Mouse (Mus musculus): Measurements from ENCODE around the gene Smg6. TPM values are rescaled to one million over a fixed set of nuclear protein-coding genes. Genes with fewer than 3 reads are reported as not detected.

The Smg6 gene
- polyA plus RNA-seq, 1 experiment from 2014 or later, result 21.3 TPM

DNA sequence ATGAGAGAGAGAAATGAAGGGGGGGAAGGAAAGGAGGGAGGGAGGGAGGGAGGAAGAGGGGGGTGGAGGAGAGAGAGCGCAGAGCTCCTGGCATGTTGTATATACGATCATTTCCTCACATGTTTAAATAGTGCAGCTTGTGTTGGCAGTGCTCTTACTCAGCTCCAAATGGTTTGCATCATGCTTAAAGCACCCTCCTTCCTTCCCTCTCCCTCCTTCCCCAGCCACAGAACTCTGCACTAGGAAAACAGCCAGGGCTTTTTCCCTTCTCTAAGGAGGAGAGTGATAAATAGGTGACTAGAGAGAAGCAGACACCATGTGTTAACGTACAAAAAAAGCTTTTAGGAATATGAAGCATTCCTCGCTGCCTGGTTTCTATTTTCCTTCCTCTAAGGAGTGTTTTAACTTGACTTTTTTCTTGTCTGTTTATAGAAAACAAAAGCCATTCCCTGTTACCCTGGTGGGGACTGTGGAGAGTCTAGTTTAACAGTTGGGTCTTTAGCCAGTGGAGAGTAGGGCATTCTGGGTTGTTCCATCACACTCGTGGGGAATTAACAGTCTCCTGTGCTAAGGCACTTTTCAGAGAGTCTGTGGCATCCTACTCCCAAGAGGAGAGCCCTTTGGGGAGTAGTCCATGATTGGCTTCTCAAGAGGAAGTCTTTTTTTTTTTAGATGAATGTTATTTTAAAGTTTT is 128.7 kb downstream of the Smg6 start:
- H3K27me3 ChIP-seq (replicated peaks), result no peaks in the 10 kb centered on the region
- no peak overlapping the region for H3K4me3 ChIP-seq
- no peak for ATAC-seq (ENCODE audit: low FRiP score, low read depth)
- H3K27ac ChIP-seq, result no peak overlapping the region
- peaks cover 7% of the 10 kb centered on the region for H3K4me1 ChIP-seq
- H3K36me3 ChIP-seq, result peaks cover 11% of the 10 kb centered on the region
- no peak overlapping the region for H3K9ac ChIP-seq
- no peaks in the 10 kb centered on the region for H3K9me3 ChIP-seq
- 80% methylated on average over 5 of the region's 5 CpGs for WGBS
- no peak overlapping the region for H3K4me2 ChIP-seq (replicated peaks)

DNA sequence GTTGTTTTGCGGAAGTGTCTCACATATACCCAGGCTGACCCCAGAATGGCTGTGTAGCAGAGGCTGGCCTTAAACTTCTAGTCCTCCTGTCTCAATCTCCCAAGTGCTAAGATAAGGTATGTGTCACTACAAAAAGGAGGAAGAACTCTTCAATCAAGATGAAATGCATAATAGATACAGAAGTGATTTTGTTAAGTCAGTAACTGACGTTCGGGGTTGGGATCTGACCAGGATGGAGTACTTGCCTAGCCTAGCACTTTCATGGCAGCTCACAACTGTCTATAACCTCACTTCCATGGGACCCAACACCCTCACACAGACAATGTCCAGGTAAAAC is 129.2 kb downstream of the Smg6 start:
- H3K27me3 ChIP-seq (replicated peaks), result no peaks in the 10 kb centered on the region
- H3K9ac ChIP-seq, result no peak overlapping the region
- no peak overlapping the region for H3K27ac ChIP-seq
- H3K4me3 ChIP-seq, result no peak overlapping the region
- peaks cover 7% of the 10 kb centered on the region for H3K4me1 ChIP-seq
- no peak for ATAC-seq (ENCODE audit: low FRiP score, low read depth)
- WGBS, result 89% methylated on average over 3 of the region's 3 CpGs
- H3K9me3 ChIP-seq, result no peaks in the 10 kb centered on the region
- no peak overlapping the region for H3K4me2 ChIP-seq (replicated peaks)
- H3K36me3 ChIP-seq, result peaks cover 11% of the 10 kb centered on the region

- H3K27ac ChIP-seq, result no peak overlapping the region
- no peak for ATAC-seq (ENCODE audit: low FRiP score, low read depth)
- H3K4me2 ChIP-seq (replicated peaks), result no peak overlapping the region
- 95% methylated on average over 6 of the region's 6 CpGs for WGBS
- no peak overlapping the region for H3K4me3 ChIP-seq
- no peaks in the 10 kb centered on the region; the same call in 1 of the 2 replicates for H3K36me3 ChIP-seq
- H3K9me3 ChIP-seq, result no peaks in the 10 kb centered on the region
- no peak overlapping the region for H3K9ac ChIP-seq
- no peaks in the 10 kb centered on the region for H3K4me1 ChIP-seq
- H3K27me3 ChIP-seq (replicated peaks), result no peaks in the 10 kb centered on the region
Measured at GRCm38 (mm10) chr11:75062650-75063049, 137.0 kb downstream of the Smg6 start.

DNA sequence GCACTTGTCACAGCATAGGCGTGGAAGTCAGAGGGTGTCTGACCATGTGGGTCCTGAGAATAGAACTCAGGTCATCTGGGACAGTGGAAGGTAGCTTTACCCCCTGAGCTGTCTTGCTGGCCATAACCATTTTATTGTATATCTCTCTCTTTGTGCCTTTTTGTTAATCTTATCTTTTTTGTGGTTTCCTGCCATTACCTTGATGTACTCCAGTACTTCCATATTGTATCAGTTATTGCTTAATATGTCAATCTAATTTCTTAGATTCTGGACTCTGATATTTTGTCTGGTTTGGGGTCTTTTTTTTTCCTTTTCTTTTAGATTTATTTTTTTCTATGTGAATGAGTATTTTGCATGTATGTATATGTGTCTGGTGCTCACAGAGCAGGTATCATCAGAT is 138.6 kb downstream of the Smg6 start:
- no peak for ATAC-seq (ENCODE audit: low FRiP score, low read depth)
- Histone ChIP-seq H3K4me3 (no peak overlapping the region), H3K36me3 (no peaks in the 10 kb centered on the region; the same call in 1 of the 2 replicates), H3K9ac (no peak overlapping the region), H3K4me1 (no peaks in the 10 kb centered on the region), H3K27ac (no peak overlapping the region), H3K4me2 (replicated peaks) (no peak overlapping the region), H3K27me3 (replicated peaks) (no peaks in the 10 kb centered on the region), H3K9me3 (no peaks in the 10 kb centered on the region)
- WGBS, result 100% methylated on average over 1 of the region's 1 CpGs

GRCm38 (mm10) chr11:75071352-75071751 is 145.7 kb downstream of the Smg6 start:
- WGBS, result 92% methylated on average over 3 of the region's 3 CpGs
- no peaks in the 10 kb centered on the region for H3K27me3 ChIP-seq (replicated peaks)
- 0 out of 2 replicates have a peak, but pooled peaks cover 2% of the 10 kb centered on the region for H3K36me3 ChIP-seq
- H3K4me3 ChIP-seq, result no peak overlapping the region
- H3K4me1 ChIP-seq, result no peaks in the 10 kb centered on the region
- H3K27ac ChIP-seq, result no peak overlapping the region
- H3K4me2 ChIP-seq (replicated peaks), result no peak overlapping the region
- no peak overlapping the region for H3K9ac ChIP-seq
- no peaks in the 10 kb centered on the region for H3K9me3 ChIP-seq
- ATAC-seq (ENCODE audit: low FRiP score, low read depth), result no peak

GRCm38 (mm10) chr11:75072932-75073625 is 147.5 kb downstream of the Smg6 start:
- Histone ChIP-seq H3K4me1 (no peaks in the 10 kb centered on the region), H3K27me3 (replicated peaks) (no peaks in the 10 kb centered on the region), H3K9ac (no peak overlapping the region), H3K4me3 (no peak overlapping the region), H3K27ac (no peak overlapping the region), H3K9me3 (no peaks in the 10 kb centered on the region), H3K36me3 (0 out of 2 replicates have a peak, but pooled peaks cover 2% of the 10 kb centered on the region), H3K4me2 (replicated peaks) (no peak overlapping the region)
- ATAC-seq (ENCODE audit: low FRiP score, low read depth), result no peak
- 68% methylated on average over 2 of the region's 2 CpGs for WGBS

- Histone ChIP-seq H3K4me3 (no peak overlapping the region), H3K9me3 (no peaks in the 10 kb centered on the region), H3K9ac (no peak overlapping the region), H3K27ac (no peak overlapping the region), H3K4me1 (no peaks in the 10 kb centered on the region), H3K27me3 (replicated peaks) (no peaks in the 10 kb centered on the region), H3K36me3 (0 out of 2 replicates have a peak, but pooled peaks cover 2% of the 10 kb centered on the region), H3K4me2 (replicated peaks) (no peak overlapping the region)
- WGBS, result 91% methylated on average over 2 of the region's 2 CpGs
- no peak for ATAC-seq (ENCODE audit: low FRiP score, low read depth)
Measured at GRCm38 (mm10) chr11:75073696-75074095, 148.1 kb downstream of the Smg6 start.

DNA sequence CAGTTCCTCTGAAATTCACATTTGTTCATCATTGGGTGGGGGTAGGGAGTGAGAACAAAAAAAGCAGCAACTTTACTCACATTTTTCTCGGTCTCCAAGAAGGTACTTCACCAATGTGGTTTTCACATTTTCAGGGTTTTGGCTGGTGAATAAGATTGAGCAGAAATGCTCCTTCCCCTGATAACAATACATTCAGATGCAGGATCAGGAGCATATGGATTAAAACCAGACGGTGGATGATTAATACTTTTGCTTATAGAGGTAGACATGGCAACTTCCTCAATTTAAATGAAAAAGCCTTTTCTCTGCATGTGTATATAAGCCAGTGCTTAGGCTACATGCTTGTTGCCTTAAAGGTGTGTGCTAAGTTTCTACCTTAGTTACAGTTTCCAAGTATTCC is 148.9 kb downstream of the Smg6 start:
- no peak for ATAC-seq (ENCODE audit: low FRiP score, low read depth)
- WGBS, result 75% methylated on average over 2 of the region's 2 CpGs
- Histone ChIP-seq H3K4me3 (no peak overlapping the region), H3K27ac (no peak overlapping the region), H3K27me3 (replicated peaks) (no peaks in the 10 kb centered on the region), H3K4me2 (replicated peaks) (no peak overlapping the region), H3K9me3 (no peaks in the 10 kb centered on the region), H3K36me3 (0 out of 2 replicates have a peak, but pooled peaks cover 5% of the 10 kb centered on the region), H3K9ac (no peak overlapping the region), H3K4me1 (no peaks in the 10 kb centered on the region)

- no peak overlapping the region for H3K27ac ChIP-seq
- H3K4me1 ChIP-seq, result no peaks in the 10 kb centered on the region
- H3K4me2 ChIP-seq (replicated peaks), result no peak overlapping the region
- ATAC-seq (ENCODE audit: low FRiP score, low read depth), result no peak
- no peaks in the 10 kb centered on the region for H3K9me3 ChIP-seq
- 82% methylated on average over 2 of the region's 2 CpGs for WGBS
- peaks cover 2% of the 10 kb centered on the region; the same call in 1 of the 2 replicates for H3K36me3 ChIP-seq
- no peaks in the 10 kb centered on the region for H3K27me3 ChIP-seq (replicated peaks)
- H3K4me3 ChIP-seq, result no peak overlapping the region
- H3K9ac ChIP-seq, result no peak overlapping the region
Measured at GRCm38 (mm10) chr11:75078616-75079015, 153.0 kb downstream of the Smg6 start.

DNA sequence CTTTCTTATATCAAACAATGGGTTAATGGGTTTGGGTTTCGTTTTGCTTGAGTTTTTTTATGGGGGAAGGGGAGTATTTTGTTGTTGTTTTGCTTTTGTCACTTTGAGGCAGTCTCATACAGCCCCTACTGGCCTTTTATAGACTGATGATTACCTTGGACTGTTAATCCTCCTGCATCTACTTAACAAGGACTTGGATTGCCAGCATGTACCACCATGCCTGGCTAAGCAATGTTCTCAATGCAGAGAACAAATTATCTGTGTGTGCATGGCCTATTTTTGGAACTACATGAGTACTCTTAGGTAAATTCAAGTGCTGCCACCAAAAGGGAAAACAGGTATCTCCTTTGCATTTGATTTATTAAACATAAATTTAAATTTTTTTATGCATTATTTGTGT is 157.4 kb downstream of the Smg6 start:
- Histone ChIP-seq H3K9me3 (no peaks in the 10 kb centered on the region), H3K36me3 (peaks cover 5% of the 10 kb centered on the region), H3K4me3 (no peak overlapping the region), H3K27ac (no peak overlapping the region), H3K4me1 (no peaks in the 10 kb centered on the region), H3K9ac (no peak overlapping the region), H3K4me2 (replicated peaks) (no peak overlapping the region), H3K27me3 (replicated peaks) (no peaks in the 10 kb centered on the region)
- no peak for ATAC-seq (ENCODE audit: low FRiP score, low read depth)
- WGBS, result 62% methylated on average over 1 of the region's 1 CpGs

DNA sequence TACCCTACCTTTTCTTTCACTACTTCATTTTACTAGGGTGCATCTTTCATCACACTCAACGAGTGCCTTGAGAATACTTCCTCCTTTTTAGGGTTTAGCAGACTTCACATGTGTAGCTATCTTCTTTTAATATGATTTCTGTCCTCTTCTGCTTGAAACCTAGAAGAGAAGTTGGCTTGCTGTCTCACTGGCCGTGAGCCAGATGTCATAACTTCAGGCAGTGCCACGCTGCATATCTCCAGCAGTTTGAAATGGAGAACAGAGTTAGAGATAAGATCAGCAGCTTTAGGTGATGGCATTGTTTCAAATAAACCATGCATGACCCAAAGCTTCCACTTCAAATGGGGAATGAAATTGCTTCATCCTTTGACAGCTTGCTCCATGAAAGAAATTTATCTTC is 166.5 kb downstream of the Smg6 start:
- H3K27ac ChIP-seq, result no peak overlapping the region

DNA sequence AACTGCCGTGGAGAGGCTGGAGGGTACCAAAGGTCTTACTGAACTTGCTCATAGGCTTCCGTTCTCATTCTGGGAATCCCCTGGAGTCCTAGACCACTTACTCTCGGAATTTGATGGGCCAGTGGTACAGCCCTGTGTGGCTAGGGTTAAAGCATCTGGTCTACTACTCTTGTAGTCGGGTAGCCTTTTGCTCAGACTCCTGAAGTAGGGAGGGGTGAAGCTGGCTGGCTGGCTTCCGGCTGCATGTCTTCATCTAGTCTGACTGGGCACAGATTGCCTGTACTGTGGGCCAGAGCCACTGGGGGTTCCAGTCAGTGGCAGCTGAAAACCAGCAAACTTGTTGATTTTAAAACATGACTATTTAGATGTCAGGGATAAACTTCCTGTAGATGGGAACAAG is 167.0 kb downstream of the Smg6 start:
- H3K27ac ChIP-seq, result no peak overlapping the region
- ATAC-seq (ENCODE audit: low FRiP score, low read depth), result no peak
- WGBS, result 73% methylated on average over 5 of the region's 5 CpGs

More for the DNA sequence above, 166.5 kb downstream of the Smg6 start:
- ATAC-seq (ENCODE audit: low FRiP score, low read depth), result no peak
- Histone ChIP-seq H3K9ac (no peak overlapping the region), H3K4me2 (replicated peaks) (no peak overlapping the region), H3K9me3 (no peaks in the 10 kb centered on the region), H3K4me1 (no peaks in the 10 kb centered on the region), H3K4me3 (no peak overlapping the region), H3K36me3 (no peaks in the 10 kb centered on the region), H3K27me3 (replicated peaks) (no peaks in the 10 kb centered on the region)
- 82% methylated on average over 3 of the region's 3 CpGs for WGBS

DNA sequence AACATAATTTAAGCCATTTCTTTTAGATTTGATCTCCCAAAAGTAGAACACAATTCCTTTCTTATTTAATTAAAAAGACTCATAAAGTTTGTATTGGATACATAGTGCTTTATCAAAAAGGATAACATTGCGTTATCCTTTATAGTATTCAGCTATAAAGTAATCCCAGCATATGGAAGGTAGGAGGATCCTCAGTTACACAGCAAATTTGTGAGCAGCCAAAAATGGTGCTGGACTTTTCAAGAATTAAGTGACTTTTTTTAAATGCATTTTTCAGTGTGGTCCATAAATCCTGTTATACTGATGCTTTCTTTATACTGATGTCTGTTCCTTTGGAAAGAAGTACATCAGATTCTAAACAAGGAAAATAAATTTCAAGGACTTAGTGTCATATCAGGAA is 169.1 kb downstream of the Smg6 start:
- no peaks in the 10 kb centered on the region for H3K27me3 ChIP-seq (replicated peaks)
- H3K36me3 ChIP-seq, result no peaks in the 10 kb centered on the region; the same call in 1 of the 2 replicates
- no peak for ATAC-seq (ENCODE audit: low FRiP score, low read depth)
- no peaks in the 10 kb centered on the region for H3K4me1 ChIP-seq
- no peak overlapping the region for H3K4me3 ChIP-seq
- H3K9ac ChIP-seq, result no peak overlapping the region
- no peaks in the 10 kb centered on the region for H3K9me3 ChIP-seq
- H3K4me2 ChIP-seq (replicated peaks), result no peak overlapping the region
- WGBS, result 98% methylated on average over 1 of the region's 1 CpGs
- H3K27ac ChIP-seq, result no peak overlapping the region

More for the DNA sequence above, 167.0 kb downstream of the Smg6 start:
- Histone ChIP-seq H3K36me3 (no peaks in the 10 kb centered on the region), H3K9ac (no peak overlapping the region), H3K4me3 (no peak overlapping the region), H3K4me2 (replicated peaks) (no peak overlapping the region), H3K27me3 (replicated peaks) (no peaks in the 10 kb centered on the region), H3K9me3 (no peaks in the 10 kb centered on the region), H3K4me1 (no peaks in the 10 kb centered on the region)
